Mouse (Mus musculus) CH12.LX (cell line): Measurements from ENCODE around the gene Ifrd1. TPM values are rescaled to one million over a fixed set of nuclear protein-coding genes. Genes with fewer than 3 reads are reported as not detected.
A peak's percentile ranks its signal among the peaks of the same experiment; 100 is the strongest.

ENCODE experiments used
- DNase-seq: peaks from one replicate; pipeline ENCODE4 v3.0.0-alpha.2; 2013; ENCODE audit errors: extremely low read depth
- H3K27ac ChIP-seq: 2 replicates; pipeline ENCODE4 v1.5.1; 2012; ENCODE audit warnings: low read depth, mild to moderate bottlenecking, control low read depth, moderate library complexity; ENCODE audit not compliant: insufficient read depth
- H3K27me3 ChIP-seq: replicated peaks from 2 replicates; pipeline ENCODE3; 2012; ENCODE audit warnings: inconsistent platforms
- H3K36me3 ChIP-seq, 2 experiments: replicated peaks in 1 of 2; 2 replicates each; pipeline versions ENCODE3 to v1.6.1; 2012; ENCODE audit warnings: inconsistent platforms in 1 of 2, low read length in 1 of 2, mild to moderate bottlenecking in 1 of 2, mixed read lengths in 1 of 2, moderate library complexity in 1 of 2; ENCODE audit not compliant: control insufficient read depth in 1 of 2, insufficient read depth in 1 of 2
- H3K4me1 ChIP-seq, 2 experiments: 2 replicates each; pipeline ENCODE4 v1.6.1; 2012; ENCODE audit warnings: inconsistent platforms in 1 of 2, moderate library complexity in 1 of 2; ENCODE audit not compliant: insufficient read depth in 2 of 2, control insufficient read depth in 1 of 2
- H3K4me2 ChIP-seq: 2 replicates; pipeline ENCODE4 v1.6.1; 2012; ENCODE audit warnings: low read depth, mild to moderate bottlenecking, control low read depth; ENCODE audit not compliant: poor library complexity, insufficient read depth, severe bottlenecking
- H3K4me3 ChIP-seq, 3 experiments: fragments of 150-350 bp in 1 of 3; sonication (generic) in 1 of 3; replicated peaks in 1 of 3; 2 replicates each; pipeline versions ENCODE3 to v1.5.1; 2011 to 2012; ENCODE audit warnings: low read depth in 2 of 3, low read length in 2 of 3, mild to moderate bottlenecking in 2 of 3, moderate library complexity in 2 of 3, control low read depth in 1 of 3, improper control_type of control experiment in 1 of 3, inconsistent platforms in 1 of 3, mixed read lengths in 1 of 3; ENCODE audit not compliant: poor library complexity in 1 of 3
- H3K79me2 ChIP-seq: replicated peaks from 2 replicates; pipeline ENCODE4 v1.6.1; 2012; ENCODE audit warnings: mild to moderate bottlenecking, moderate library complexity; ENCODE audit not compliant: control insufficient read depth, poor library complexity, insufficient read depth, severe bottlenecking; ENCODE audit errors: extremely low read depth
- H3K9ac ChIP-seq: 2 replicates; pipeline ENCODE4 v1.6.1; 2012; ENCODE audit warnings: low read depth, mild to moderate bottlenecking, control low read depth, moderate library complexity; ENCODE audit not compliant: insufficient read depth
- H3K9me3 ChIP-seq: replicated peaks from 2 replicates; pipeline ENCODE3; 2012; ENCODE audit warnings: low read length, inconsistent platforms, mixed read lengths
- CHD1 ChIP-seq: IDR thresholded peaks from 2 replicates; pipeline ENCODE4 v1.6.1; 2012; ENCODE audit warnings: low read depth, low read length, improper control_type of control experiment, inconsistent platforms
- CHD2 ChIP-seq: IDR thresholded peaks from 2 replicates; pipeline ENCODE4 v1.6.1; 2011; ENCODE audit warnings: low read length, improper control_type of control experiment
- CTCF ChIP-seq, 2 experiments: IDR thresholded peaks in 1 of 2; conservative IDR thresholded peaks in 1 of 2; 2 replicates each; pipeline ENCODE4 v1.5.1; 2011 to 2012; ENCODE audit warnings: low read depth in 2 of 2, low read length in 2 of 2, improper control_type of control experiment in 1 of 2, inconsistent platforms in 1 of 2, mild to moderate bottlenecking in 1 of 2, moderate library complexity in 1 of 2
- E2F4 ChIP-seq: IDR thresholded peaks from 2 replicates; pipeline ENCODE4 v1.6.1; 2011; ENCODE audit warnings: low read depth, low read length, improper control_type of control experiment; ENCODE audit not compliant: insufficient replicate concordance
- EP300 ChIP-seq: IDR thresholded peaks from 2 replicates; pipeline ENCODE4 v1.6.1; 2011; ENCODE audit warnings: low read length, improper control_type of control experiment
- JUND ChIP-seq: conservative IDR thresholded peaks from 2 replicates; pipeline ENCODE4 v1.6.1; 2011; ENCODE audit warnings: low read depth, low read length, improper control_type of control experiment
- KAT2A ChIP-seq: IDR thresholded peaks from 2 replicates; pipeline ENCODE4 v1.6.1; 2012; ENCODE audit warnings: low read length, improper control_type of control experiment, inconsistent platforms; ENCODE audit not compliant: insufficient replicate concordance
- MAFK ChIP-seq: IDR thresholded peaks from 2 replicates; pipeline ENCODE4 v1.6.1; 2011; ENCODE audit warnings: low read length, improper control_type of control experiment; ENCODE audit not compliant: insufficient replicate concordance
- MAX ChIP-seq: IDR thresholded peaks from 2 replicates; pipeline ENCODE4 v1.6.1; 2011; ENCODE audit warnings: low read length, improper control_type of control experiment
- MAZ ChIP-seq: IDR thresholded peaks from 2 replicates; pipeline ENCODE4 v1.6.1; 2012; ENCODE audit warnings: low read depth, mild to moderate bottlenecking, inconsistent platforms, low read length, improper control_type of control experiment, moderate library complexity
- MEF2A ChIP-seq: IDR thresholded peaks from 2 replicates; pipeline ENCODE4 v1.6.1; 2014; ENCODE audit warnings: low read depth, mild to moderate bottlenecking, inconsistent platforms, low read length, improper control_type of control experiment, borderline replicate concordance
- MXI1 ChIP-seq: IDR thresholded peaks from 2 replicates; pipeline ENCODE4 v1.6.1; 2011; ENCODE audit warnings: mild to moderate bottlenecking, low read depth, low read length, improper control_type of control experiment
- NRF1 ChIP-seq: IDR thresholded peaks from 2 replicates; pipeline ENCODE4 v1.6.1; 2014; ENCODE audit warnings: low read depth, mild to moderate bottlenecking, inconsistent platforms, low read length, improper control_type of control experiment, moderate library complexity
- POLR2A ChIP-seq: IDR thresholded peaks from 2 replicates; pipeline ENCODE4 v1.6.1; 2011; ENCODE audit warnings: low read depth, mild to moderate bottlenecking, improper control_type of control experiment, low read length
- POLR2AphosphoS2 ChIP-seq: IDR thresholded peaks from 2 replicates; pipeline ENCODE4 v1.6.1; 2011; ENCODE audit warnings: low read depth, low read length, improper control_type of control experiment
- RAD21 ChIP-seq: IDR thresholded peaks from 2 replicates; pipeline ENCODE4 v1.6.1; 2011; ENCODE audit warnings: low read depth, mild to moderate bottlenecking, low read length, improper control_type of control experiment, moderate library complexity
- RCOR1 ChIP-seq: conservative IDR thresholded peaks from 2 replicates; pipeline ENCODE4 v1.6.1; 2012; ENCODE audit warnings: low read depth, mild to moderate bottlenecking, inconsistent platforms, low read length, improper control_type of control experiment
- SIN3A ChIP-seq: IDR thresholded peaks from 2 replicates; pipeline ENCODE4 v1.6.1; 2012; ENCODE audit warnings: low read length, improper control_type of control experiment, inconsistent platforms
- SMC3 ChIP-seq: IDR thresholded peaks from 2 replicates; pipeline ENCODE4 v1.6.1; 2011; ENCODE audit warnings: low read depth, low read length, improper control_type of control experiment
- TBP ChIP-seq: conservative IDR thresholded peaks from 2 replicates; pipeline ENCODE4 v1.6.1; 2011; ENCODE audit warnings: low read depth, low read length, improper control_type of control experiment
- TCF12 ChIP-seq: IDR thresholded peaks from 2 replicates; pipeline ENCODE4 v1.6.1; 2014; ENCODE audit warnings: low read depth, mild to moderate bottlenecking, inconsistent platforms, low read length, improper control_type of control experiment
- UBTF ChIP-seq: IDR thresholded peaks from 2 replicates; pipeline ENCODE4 v1.6.1; 2012; ENCODE audit warnings: low read depth, mild to moderate bottlenecking, inconsistent platforms, low read length, improper control_type of control experiment, moderate library complexity
- ZC3H11A ChIP-seq: IDR thresholded peaks from 2 replicates; pipeline ENCODE4 v1.6.1; 2012; ENCODE audit warnings: low read depth, mild to moderate bottlenecking, inconsistent platforms, low read length, improper control_type of control experiment
- ZMIZ1 ChIP-seq: IDR thresholded peaks from 2 replicates; pipeline ENCODE4 v1.6.1; 2012; ENCODE audit warnings: low read depth, mild to moderate bottlenecking, inconsistent platforms, low read length, improper control_type of control experiment
- ZNF384 ChIP-seq: IDR thresholded peaks from 2 replicates; pipeline ENCODE4 v1.6.1; 2012; ENCODE audit warnings: low read depth, low read length, improper control_type of control experiment, inconsistent platforms
- dilution Hi-C: fragments of 300-500 bp; cut with MboI; formaldehyde crosslinking; loops from 2 replicates; pipeline ENCODE4 v1.14.3; 2020; ENCODE audit warnings: low sequenced_read_pairs; ENCODE audit not compliant: extremely low pct_unique_long_range_greater_than_20kb, extremely low pct_ligation_motif_present
- in situ Hi-C: fragments of 300-500 bp; cut with MboI; formaldehyde crosslinking; loops from 3 replicates; pipeline ENCODE4 v1.14.3; 2019; ENCODE audit warnings: low sequenced_read_pairs, low pct_ligation_motif_present, low pct_unique_long_range_greater_than_20kb, mixed read lengths
- polyA plus RNA-seq: library from polyadenylated mRNA; unstranded; fragments of >175 nt; gene quantifications from 2 replicates; pipeline ENCODE4 v1.2.1, GENCODE M21; 2012; ENCODE audit warnings: low read depth; ENCODE audit not compliant: insufficient read length
- total RNA-seq, 2 experiments: library from RNA; depleted of rRNA; stranded (reverse); fragments of 300-350 nt in 1 of 2; fragments of >200 nt in 1 of 2; gene quantifications; 2 replicates each; pipeline ENCODE4 v1.2.3; 2012 to 2014

The Ifrd1 gene
- total and polyA plus RNA-seq, 3 experiments, result 105 to 427 (median 269) TPM

DNA sequence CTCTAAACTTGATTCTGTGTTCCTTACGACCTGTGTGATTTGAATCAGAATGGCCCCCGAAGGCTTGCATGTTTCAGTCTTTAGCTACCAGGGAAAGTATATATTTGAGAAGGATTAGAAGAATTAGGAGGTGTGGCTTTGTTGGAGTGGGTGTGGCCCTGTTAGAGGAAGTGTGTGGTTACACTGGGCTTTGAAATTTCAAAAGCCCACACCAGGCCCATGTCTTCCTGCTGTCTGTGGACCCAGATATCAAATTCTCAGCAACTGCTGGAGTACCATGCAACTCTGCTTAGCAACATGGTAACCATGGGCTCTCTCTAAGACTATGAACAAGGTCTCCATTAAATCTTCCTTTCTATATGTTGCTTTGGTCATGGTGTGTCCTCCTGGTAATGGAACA, 76.7 kb downstream of the Ifrd1 start:
- no peaks in the 10 kb centered on the region for H3K9me3 ChIP-seq
- dilution Hi-C loops (no loop called here), in situ Hi-C loops (loop anchor here (25.0 kb wide), 1 partner anchor 659 kb away; no protein-coding TSS in a partner anchor)
- no peak overlapping the region for H3K4me3 ChIP-seq
- H3K27me3 ChIP-seq, result no peaks in the 10 kb centered on the region
- peak; percentile 15 for DNase-seq
- H3K36me3 ChIP-seq, result no peaks in the 10 kb centered on the region
- H3K4me2 ChIP-seq, result no peak overlapping the region
- no peak overlapping the region for H3K27ac ChIP-seq
- TF ChIP-seq E2F4 (no peak), MXI1 (no peak), RAD21 (no peak)
- H3K79me2 ChIP-seq, result no peaks in the 10 kb centered on the region
- H3K4me1 ChIP-seq, result peaks cover 0 to 1% of the 10 kb centered on the region in 2 experiments; a peak in 1 of 4 replicates
- no peak overlapping the region for H3K9ac ChIP-seq

GRCm38 (mm10) chr12:40169675-40170074, 78.6 kb downstream of the Ifrd1 start:
- in situ Hi-C loops, result loop anchor here (25.0 kb wide), 1 partner anchor 657 kb away; no protein-coding TSS in a partner anchor
- Histone ChIP-seq H3K36me3 (no peaks in the 10 kb centered on the region), H3K79me2 (no peaks in the 10 kb centered on the region), H3K9ac (no peak overlapping the region), H3K4me3 (no peak overlapping the region), H3K9me3 (no peaks in the 10 kb centered on the region), H3K4me1 (peaks cover 0 to 3% of the 10 kb centered on the region in 2 experiments; a peak in 1 of 4 replicates), H3K27me3 (no peaks in the 10 kb centered on the region), H3K4me2 (no peak overlapping the region)
- dilution Hi-C loops, result no loop called here
- DNase-seq, result no peak
- TF ChIP-seq RAD21 (peak; percentile 14), POLR2A (no peak), POLR2AphosphoS2 (no peak), SMC3 (peak; percentile 21), E2F4 (no peak), CHD1 (no peak), CTCF (conservative IDR thresholded peaks at IDR 0.05 in 1 of 2, IDR thresholded peaks at IDR 0.05 in 1 of 2; ENCODE audit: low read depth in 2 of 2, low read length in 2 of 2) (peak in 1 of 2 experiments; percentile 45; a peak in 2 of 4 replicates)
- TF ChIP-seq, all 38 proteins: peak for 3
- no peak overlapping the region for H3K27ac ChIP-seq

DNA sequence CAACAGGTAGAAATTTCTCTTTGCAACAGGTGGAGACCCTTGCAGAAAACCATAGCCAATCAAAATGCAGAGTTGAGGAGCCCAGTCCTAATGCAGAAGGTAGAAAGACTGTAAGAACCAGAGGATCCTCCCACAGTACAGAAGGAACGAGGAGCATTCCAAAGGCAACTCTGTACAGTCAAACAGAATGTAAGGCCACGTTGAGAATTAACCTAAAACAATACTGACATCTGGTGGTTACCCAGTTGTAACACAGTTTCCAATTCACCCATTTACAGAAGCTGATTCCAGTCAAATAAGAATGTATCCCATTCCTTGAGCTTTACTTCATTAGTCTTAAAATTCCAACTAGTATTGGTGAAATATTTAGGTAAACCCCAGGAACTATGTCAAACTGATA, 83.7 kb downstream of the Ifrd1 start:
- Histone ChIP-seq H3K9ac (no peak overlapping the region), H3K4me1 (peaks cover 0 to 3% of the 10 kb centered on the region in 2 experiments; a peak in 1 of 4 replicates), H3K9me3 (no peaks in the 10 kb centered on the region), H3K4me2 (no peak overlapping the region), H3K27ac (no peak overlapping the region), H3K79me2 (no peaks in the 10 kb centered on the region), H3K27me3 (no peaks in the 10 kb centered on the region), H3K4me3 (no peak overlapping the region), H3K36me3 (no peaks in the 10 kb centered on the region)
- DNase-seq, result peak; percentile 38
- in situ Hi-C loops (loop anchor here (5.0 to 25.0 kb wide), 2 partner anchors 87 to 652 kb away; no protein-coding TSS in a partner anchor), dilution Hi-C loops (no loop called here)
- TF ChIP-seq UBTF (no peak), CTCF (conservative IDR thresholded peaks at IDR 0.05 in 1 of 2, IDR thresholded peaks at IDR 0.05 in 1 of 2; ENCODE audit: low read depth in 2 of 2, low read length in 2 of 2) (peak; percentile 55 to 89), MAX (peak; percentile 18; the same call in 1 of the 2 replicates), RCOR1 (no peak), ZC3H11A (peak; percentile 82), TCF12 (no peak), POLR2AphosphoS2 (no peak), KAT2A (no peak), TBP (no peak), NRF1 (no peak), SIN3A (0 out of 2 replicates have a peak, but pooled peaks have one; percentile 21), MEF2A (no peak), ZNF384 (no peak), POLR2A (no peak), EP300 (no peak), MAFK (0 out of 2 replicates have a peak, but pooled peaks have one; percentile 13), JUND (peak; percentile 42; the same call in 1 of the 2 replicates), CHD2 (no peak), RAD21 (peak; percentile 95), ZMIZ1 (no peak), MAZ (no peak), MXI1 (peak; percentile 37; the same call in 1 of the 2 replicates)
